Mouse (Mus musculus) small intestine, adult 2 months (tissue): Measurements from ENCODE around the gene Shoc2. TPM values are rescaled to one million over a fixed set of nuclear protein-coding genes. Genes with fewer than 3 reads are reported as not detected.

ENCODE experiments used
- H3K27ac ChIP-seq: fragments of 200-500 bp; 2 replicates; pipeline ENCODE4 v1.5.1; 2012; ENCODE audit warnings: low read depth, low read length, control low read depth, inconsistent platforms; ENCODE audit not compliant: insufficient read depth
- H3K27me3 ChIP-seq: fragments of 200-500 bp; 2 replicates; pipeline ENCODE4 v1.6.1; 2012; ENCODE audit warnings: mild to moderate bottlenecking, moderate library complexity, low read length, inconsistent platforms; ENCODE audit not compliant: control insufficient read depth, insufficient read depth
- H3K36me3 ChIP-seq: fragments of 200-500 bp; 2 replicates; pipeline ENCODE4 v1.6.1; 2012; ENCODE audit warnings: mild to moderate bottlenecking, low read length, control low read depth, inconsistent platforms; ENCODE audit not compliant: control insufficient read depth, insufficient read depth
- H3K4me1 ChIP-seq: fragments of 200-500 bp; 2 replicates; pipeline ENCODE4 v1.6.1; 2012; ENCODE audit warnings: low read length, inconsistent platforms, mixed read lengths; ENCODE audit not compliant: control insufficient read depth, insufficient read depth, insufficient read length
- H3K4me3 ChIP-seq: fragments of 200-500 bp; 2 replicates; pipeline ENCODE4 v1.5.1; 2012; ENCODE audit warnings: low read depth, mild to moderate bottlenecking, control low read depth, inconsistent platforms, low read length, moderate library complexity
- CTCF ChIP-seq: fragments of 200-500 bp; IDR thresholded peaks from 2 replicates; pipeline ENCODE4 v1.5.1; 2012; ENCODE audit warnings: low read depth, mild to moderate bottlenecking, control low read depth, inconsistent platforms, low read length, moderate library complexity, mixed read lengths; ENCODE audit not compliant: insufficient replicate concordance, insufficient read length; ENCODE audit errors: extremely low read depth
- POLR2A ChIP-seq: fragments of 200-500 bp; IDR thresholded peaks from 2 replicates; pipeline ENCODE4 v1.6.1; 2012; ENCODE audit warnings: low read depth, mild to moderate bottlenecking, control low read depth, inconsistent platforms, low read length, moderate library complexity
- WGBS: fragments of 180-500 bp; shearing (Covaris S2); methylation state at CpG from one replicate; pipeline ENCODE4 v1.1.7; 2018; 5-methylcytosine and 5-hydroxymethylcytosine counted together
- polyA plus RNA-seq: library from polyadenylated mRNA; depleted of rRNA; stranded (reverse); fragments of >200 nt; gene quantifications from 2 replicates; pipeline ENCODE4 v1.2.3, GENCODE M21; 2012; rRNA removed

Shoc2 gene
- 4.9 and 8.7 TPM in 2 replicates for polyA plus RNA-seq

- Histone ChIP-seq H3K4me3 (peak within 1 kb of the TSS; percentile 98), H3K36me3 (no peaks in the 10 kb centered on the region), H3K27ac (peak within 1 kb of the TSS; percentile 96), H3K27me3 (no peaks in the 10 kb centered on the region), H3K4me1 (peaks cover 5% of the 10 kb centered on the region; the same call in 1 of the 2 replicates)
- under 1% methylated on average over 62 of the region's 62 CpGs for WGBS
- no peak for TF ChIP-seq CTCF
- TF ChIP-seq POLR2A: peak; percentile 94
These were observed at the start of gene Shoc2, which contains the start of gene Bbip1 for GRCm38 (mm10) chr19:53943802-53944785. TSS of gene Shoc2 (plus strand) at chr19:53944306. TSS of gene Bbip1 (minus strand) at chr19:53944627.

DNA sequence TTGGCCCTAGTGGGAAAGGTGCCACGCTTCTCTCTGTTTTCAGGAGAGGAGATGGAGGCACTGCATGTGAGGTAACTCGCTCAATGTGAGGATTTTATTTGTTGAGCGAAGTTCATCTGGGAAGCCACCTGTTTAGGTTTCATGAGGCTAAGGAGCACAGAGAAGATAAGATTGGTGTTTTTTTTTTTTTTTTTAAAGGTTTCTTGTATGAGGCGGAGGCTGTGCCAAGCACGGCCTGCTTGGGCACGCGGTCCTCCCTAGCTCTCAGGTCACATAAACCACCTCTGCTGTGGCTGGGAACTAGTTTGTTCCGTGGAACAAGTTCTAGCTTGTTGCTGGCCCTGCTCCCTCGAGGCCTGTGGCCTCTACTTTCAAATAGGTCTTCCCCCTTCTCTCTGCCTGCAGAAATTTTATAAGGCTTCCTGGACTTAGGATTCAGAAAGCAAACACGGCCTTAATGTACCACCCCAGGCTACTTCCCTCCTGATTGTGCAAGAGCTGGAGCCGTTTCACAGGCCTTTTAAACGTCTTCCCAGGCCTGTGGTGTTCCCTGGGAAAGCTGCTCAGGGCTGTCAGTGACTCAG lies 49.5 kb upstream of the Shoc2 start:
- peaks cover 59% of the 10 kb centered on the region for H3K4me1 ChIP-seq
- no peaks in the 10 kb centered on the region for H3K27me3 ChIP-seq
- WGBS: 18% methylated on average over 12 of the region's 12 CpGs
- TF ChIP-seq CTCF: no peak
- 0 out of 2 replicates have a peak, but pooled peaks have one; percentile 7 for TF ChIP-seq POLR2A
- H3K36me3 ChIP-seq: no peaks in the 10 kb centered on the region
- H3K27ac ChIP-seq: peak overlapping the region; percentile 87
- no peak overlapping the region for H3K4me3 ChIP-seq

GRCm38 (mm10) chr19:53898046-53898445 lies 46.1 kb upstream of the Shoc2 start:
- H3K36me3 ChIP-seq: no peaks in the 10 kb centered on the region
- 58% methylated on average over 5 of the region's 5 CpGs for WGBS
- no peak overlapping the region for H3K4me3 ChIP-seq
- H3K27ac ChIP-seq: peak overlapping the region; percentile 10; the same call in 1 of the 2 replicates
- H3K27me3 ChIP-seq: no peaks in the 10 kb centered on the region
- TF ChIP-seq POLR2A: no peak
- TF ChIP-seq CTCF: no peak
- peaks cover 48% of the 10 kb centered on the region for H3K4me1 ChIP-seq

DNA sequence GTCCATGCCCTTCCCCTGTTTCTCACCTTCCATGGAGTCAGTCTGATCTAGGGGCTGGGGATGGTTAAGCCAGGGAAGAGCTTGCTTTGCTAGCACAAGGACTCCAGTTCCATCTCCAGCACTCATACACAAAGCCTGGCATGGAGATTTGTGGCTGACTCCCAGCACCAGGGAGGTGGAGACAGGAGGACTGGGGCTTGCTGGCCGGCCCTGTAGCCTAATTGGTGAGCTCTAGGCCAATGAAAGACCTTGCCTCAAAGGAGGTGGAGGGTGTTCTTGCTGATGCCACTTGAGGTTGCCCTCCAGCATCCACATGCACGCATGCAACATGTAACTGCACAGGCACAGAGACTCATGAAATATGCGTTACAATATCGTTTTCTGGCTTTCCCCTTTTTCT lies 45.6 kb upstream of the Shoc2 start:
- no peak for TF ChIP-seq POLR2A
- TF ChIP-seq CTCF: no peak
- WGBS: 84% methylated on average over 4 of the region's 4 CpGs
- no peaks in the 10 kb centered on the region for H3K27me3 ChIP-seq
- H3K27ac ChIP-seq: peak overlapping the region; percentile 10; the same call in 1 of the 2 replicates
- no peaks in the 10 kb centered on the region for H3K36me3 ChIP-seq
- peaks cover 44% of the 10 kb centered on the region for H3K4me1 ChIP-seq
- no peak overlapping the region for H3K4me3 ChIP-seq

GRCm38 (mm10) chr19:53898970-53899900 lies 44.9 kb upstream of the Shoc2 start:
- peak overlapping the region; percentile 17; the same call in 1 of the 2 replicates for H3K27ac ChIP-seq
- H3K4me1 ChIP-seq: peaks cover 38% of the 10 kb centered on the region
- no peaks in the 10 kb centered on the region for H3K36me3 ChIP-seq
- TF ChIP-seq POLR2A (no peak), CTCF (no peak)
- H3K4me3 ChIP-seq: no peak overlapping the region
- H3K27me3 ChIP-seq: no peaks in the 10 kb centered on the region
- WGBS: 89% methylated on average over 25 of the region's 25 CpGs

DNA sequence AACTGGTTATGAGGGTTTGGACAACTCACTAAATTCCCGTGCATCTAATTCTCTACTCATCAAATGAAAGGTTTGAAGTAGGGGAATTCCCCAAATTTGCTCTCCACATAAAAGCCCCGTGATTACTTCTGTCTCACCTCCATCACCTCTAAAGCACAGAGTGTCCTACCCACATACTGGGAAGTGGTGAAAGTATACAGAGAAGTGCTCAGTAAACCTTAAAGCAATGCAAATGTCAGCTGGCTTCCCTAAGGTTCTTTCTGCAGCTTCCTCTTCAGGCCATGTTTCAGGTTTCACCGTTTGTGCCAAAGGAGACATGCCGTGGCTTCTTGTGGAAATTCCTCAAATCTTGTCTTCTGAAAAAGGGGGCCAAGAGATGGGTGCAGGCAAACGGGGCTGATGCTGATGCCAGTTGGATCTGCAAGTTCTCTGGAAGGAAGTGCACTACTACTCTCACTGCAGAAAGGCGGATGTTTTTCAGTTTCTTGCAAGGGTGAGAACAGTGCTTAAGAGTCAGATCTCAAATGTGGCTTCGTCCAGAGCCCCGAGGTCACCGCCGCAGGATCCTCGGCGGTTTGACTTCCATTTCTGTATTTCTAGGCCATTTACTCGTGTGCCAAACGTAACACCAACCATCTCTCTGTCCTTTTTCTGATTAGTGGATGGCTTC lies 44.0 kb upstream of the Shoc2 start:
- peaks cover 32% of the 10 kb centered on the region for H3K4me1 ChIP-seq
- H3K27ac ChIP-seq: peak overlapping the region; percentile 24
- H3K36me3 ChIP-seq: no peaks in the 10 kb centered on the region
- H3K27me3 ChIP-seq: no peaks in the 10 kb centered on the region
- 72% methylated on average over 14 of the region's 14 CpGs for WGBS
- H3K4me3 ChIP-seq: no peak overlapping the region
- TF ChIP-seq POLR2A: no peak
- TF ChIP-seq CTCF: no peak
